Mouse (Mus musculus): ENCODE measurements around the gene Oaz2.
"Not testable (repeated sequence)": the region's sequence is repeated elsewhere in the genome, so short reads cannot be mapped to it uniquely, and the experiment has no call there.

Oaz2 gene

GRCm38 (mm10) chr9:65667701-65668100, at the start of gene Oaz2:
Oaz2 (plus strand) TSS chr9:65668001.
- DNase-seq = no peak

DNA sequence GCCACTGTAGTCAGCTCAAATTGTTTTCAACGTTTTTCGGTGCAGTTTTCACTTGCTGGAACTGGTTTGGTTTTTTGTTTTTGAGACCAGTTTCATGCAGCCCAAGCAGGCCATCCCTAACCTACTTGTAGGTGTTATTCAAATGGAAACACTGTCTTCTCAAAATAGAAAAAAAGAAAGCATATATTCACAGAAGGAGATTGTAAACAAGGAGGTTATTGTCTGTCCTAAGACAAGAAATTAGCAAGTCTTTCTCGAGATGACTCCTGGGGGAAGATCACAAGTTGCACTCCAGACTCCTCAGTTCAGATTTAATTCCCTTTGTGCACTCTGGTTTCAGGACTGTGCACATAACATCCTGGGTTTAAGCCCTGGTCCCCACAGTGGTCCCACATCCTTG, 48.5 kb upstream of the Oaz2 start:
- DNase-seq = no peak

- DNase-seq = no peak
These were observed 46.6 kb upstream of the Oaz2 start for GRCm38 (mm10) chr9:65621196-65621595.

- DNase-seq = no peak
These were observed 46.1 kb upstream of the Oaz2 start for GRCm38 (mm10) chr9:65621666-65622065.

DNA sequence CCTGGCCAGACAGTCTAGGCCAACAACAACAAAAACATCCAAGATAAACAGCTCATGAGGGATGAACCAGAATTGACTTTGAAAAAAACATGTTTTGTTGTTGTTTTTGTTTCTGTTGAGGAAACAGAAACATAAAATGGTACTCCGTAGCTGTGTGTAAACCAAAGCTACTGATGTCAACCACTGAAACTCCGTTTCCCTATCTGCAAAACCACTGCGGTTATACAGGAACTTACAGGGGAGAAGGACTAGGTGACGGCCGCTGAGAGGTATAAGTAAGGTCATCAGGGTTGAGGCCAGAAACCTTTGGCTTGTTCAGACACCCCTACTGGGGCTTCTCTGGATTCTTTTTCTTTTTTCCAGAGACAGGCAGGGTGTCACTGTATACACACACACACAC, 45.0 kb upstream of the Oaz2 start:
- DNase-seq = no peak

- no peak for DNase-seq
These were observed 43.5 kb upstream of the Oaz2 start for GRCm38 (mm10) chr9:65624266-65624665.

DNA sequence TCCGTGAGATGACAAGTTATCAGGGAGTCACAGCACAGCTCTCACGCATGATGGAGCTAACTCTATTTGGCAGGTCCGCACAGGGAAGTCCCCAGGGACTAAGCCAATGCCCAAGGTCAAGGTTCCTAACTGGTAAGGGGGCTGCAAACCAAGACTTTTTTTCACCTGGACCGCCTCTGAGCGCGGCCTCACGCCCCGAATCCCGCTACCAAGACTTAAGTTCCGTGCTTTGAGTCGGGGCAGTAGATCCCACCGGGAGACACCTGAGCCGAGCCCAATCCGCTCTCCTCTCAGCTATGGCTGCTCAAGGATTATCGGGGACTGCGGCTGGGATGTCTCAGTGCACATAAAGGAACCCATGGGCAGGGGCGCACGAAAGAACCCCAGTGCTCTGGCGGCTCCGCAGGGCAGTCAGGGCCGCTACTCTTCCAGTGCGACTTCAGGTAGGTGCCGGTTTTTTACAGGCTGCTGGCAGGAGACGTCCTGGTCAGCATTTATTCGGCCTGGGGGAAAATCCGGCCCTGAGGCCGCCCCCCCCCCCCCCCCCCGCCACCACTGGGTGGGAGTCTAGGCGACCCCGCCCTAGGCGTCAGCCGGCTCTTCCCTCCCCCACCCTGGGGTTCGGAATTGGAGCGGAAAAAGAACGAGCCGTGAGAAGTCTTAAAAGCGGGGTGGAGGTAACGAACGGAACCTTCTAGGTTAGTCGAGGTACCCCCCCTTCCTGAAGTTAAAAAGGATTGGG, 38.6 kb upstream of the Oaz2 start, which contains the start of gene Rbpms2:
Gene Rbpms2 (plus strand): TSS at position 624 of the 742 bp plus-strand sequence.
- DNase-seq = no peak

GRCm38 (mm10) chr9:65629767-65630630, 37.8 kb upstream of the Oaz2 start:
- no peak for DNase-seq

- no peak for DNase-seq
These were observed 37.0 kb upstream of the Oaz2 start for GRCm38 (mm10) chr9:65630631-65631353.

- no peak for DNase-seq
These were observed 36.3 kb upstream of the Oaz2 start for GRCm38 (mm10) chr9:65631354-65632021.

DNA sequence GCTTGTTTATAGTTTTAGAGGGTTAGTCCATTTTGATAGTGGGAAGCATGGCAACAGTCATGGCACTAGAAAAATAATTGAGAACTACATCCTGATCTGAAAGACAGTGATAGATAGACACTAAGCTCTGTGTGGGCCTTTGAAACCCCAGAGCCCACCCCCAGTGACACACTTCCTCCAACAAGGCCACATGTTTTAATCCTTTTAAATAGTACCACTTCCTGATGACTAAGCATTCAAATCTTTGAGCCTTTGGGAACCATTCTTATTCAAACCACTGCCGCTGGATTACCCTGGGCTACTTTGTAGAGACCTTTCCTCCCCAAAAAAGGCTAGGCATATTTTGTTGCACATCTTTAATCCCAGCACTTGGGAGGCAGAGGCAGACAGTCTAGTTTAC, 32.0 kb upstream of the Oaz2 start:
- DNase-seq = no peak

- no peak for DNase-seq
These were observed 30.9 kb upstream of the Oaz2 start for GRCm38 (mm10) chr9:65636926-65637325.

DNA sequence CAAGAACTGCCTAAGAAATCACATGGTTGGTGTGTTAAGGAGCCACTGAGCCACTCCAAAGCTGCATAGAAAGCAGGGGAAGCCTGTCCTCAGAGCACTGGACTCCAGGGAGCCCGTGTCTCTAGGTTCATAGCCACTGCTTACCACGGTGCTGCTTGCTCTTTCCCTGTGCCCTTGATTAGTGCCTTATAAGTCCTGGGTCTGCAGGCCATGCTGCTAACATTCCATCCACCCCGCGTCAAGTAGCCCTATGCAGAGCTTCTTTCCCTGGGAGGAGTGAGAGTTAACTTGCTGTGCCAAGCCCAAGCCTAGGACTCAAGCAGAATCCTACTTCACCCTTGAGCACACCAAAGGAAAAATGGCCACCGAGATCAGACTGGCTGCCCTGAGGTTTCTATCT, 28.7 kb upstream of the Oaz2 start:
- no peak for DNase-seq

DNA sequence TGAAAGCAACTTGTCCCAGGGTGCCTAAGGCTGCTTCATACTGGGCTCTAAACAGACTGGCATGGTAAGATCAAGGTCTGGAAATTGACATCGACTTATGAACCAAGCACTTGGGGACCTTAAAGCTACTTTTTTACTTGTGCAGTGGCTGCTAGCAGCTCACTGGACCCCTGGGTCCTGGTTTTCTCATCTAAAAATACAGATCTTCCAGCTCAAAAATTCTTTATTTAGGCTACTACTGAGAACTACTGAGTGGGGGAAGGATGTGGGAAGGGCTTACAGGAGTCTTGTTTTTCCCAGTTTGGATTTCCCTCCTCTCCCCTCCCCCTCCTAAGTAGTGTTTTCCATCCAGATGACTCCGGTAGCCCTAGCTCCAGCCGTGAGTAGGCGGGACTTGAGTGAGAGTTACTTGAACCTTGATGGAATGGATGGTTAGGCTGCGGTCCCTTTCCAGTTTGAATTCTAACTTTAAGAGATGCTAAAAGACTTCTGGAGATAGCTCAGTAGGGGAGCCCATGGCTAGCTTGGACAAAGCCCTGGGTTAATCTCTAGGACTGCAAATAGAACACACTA, 26.9 kb upstream of the Oaz2 start:
- DNase-seq = no peak

DNA sequence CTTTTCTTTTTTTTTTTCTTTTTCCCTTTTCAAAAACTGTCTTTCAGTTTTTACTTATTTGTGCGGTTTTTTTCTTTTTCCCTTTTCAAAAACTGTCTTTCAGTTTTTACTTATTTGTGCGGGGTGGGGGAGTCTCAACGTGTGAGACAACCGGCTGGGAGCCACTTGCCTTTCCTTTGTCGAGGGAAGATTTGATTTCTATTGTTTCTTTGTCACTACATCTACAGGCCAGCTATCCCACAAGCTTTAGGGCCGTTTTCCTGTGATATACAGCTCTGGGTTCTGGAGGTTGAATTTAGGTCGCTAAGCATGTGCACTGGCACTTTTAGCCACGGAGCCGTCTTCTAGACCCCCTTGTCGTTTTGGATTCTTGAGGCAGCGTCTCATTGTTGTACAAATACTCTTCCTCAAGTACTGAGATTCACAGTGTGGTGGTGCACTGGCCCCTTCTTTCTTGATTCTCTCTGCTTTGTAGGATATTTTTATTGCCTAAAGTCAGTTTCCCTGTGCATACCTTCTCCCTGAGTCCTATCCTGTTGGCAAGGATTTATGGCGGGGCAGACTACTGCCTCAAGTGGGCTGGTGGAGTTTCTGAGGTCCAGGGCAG, 26.3 kb upstream of the Oaz2 start:
- no peak for DNase-seq

DNA sequence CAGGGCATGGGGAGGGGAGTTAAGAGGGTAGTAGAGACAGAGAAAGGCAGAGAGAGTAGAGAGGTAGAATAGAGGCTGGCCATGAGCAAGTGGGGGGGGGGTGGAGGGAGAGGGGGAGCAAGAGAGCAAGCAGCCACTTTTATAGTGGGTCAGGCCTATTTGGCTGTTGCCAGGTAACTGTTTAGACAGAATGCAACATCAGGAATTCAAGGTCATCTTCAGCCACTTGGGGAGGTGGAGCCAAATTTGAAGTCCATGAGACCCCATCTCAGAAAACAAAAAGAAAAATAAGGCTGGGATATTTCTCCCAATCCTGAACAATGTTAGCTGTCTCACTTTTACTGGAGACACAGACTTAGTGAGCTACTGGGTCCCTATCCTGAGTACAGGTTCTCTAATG, 25.3 kb upstream of the Oaz2 start:
- DNase-seq = no peak

GRCm38 (mm10) chr9:65644960-65645359, 22.8 kb upstream of the Oaz2 start:
- DNase-seq = no peak

- DNase-seq = no peak
These were observed 21.8 kb upstream of the Oaz2 start for GRCm38 (mm10) chr9:65645984-65646383.

- DNase-seq = no peak
These were observed 21.0 kb upstream of the Oaz2 start for GRCm38 (mm10) chr9:65646782-65647181.

DNA sequence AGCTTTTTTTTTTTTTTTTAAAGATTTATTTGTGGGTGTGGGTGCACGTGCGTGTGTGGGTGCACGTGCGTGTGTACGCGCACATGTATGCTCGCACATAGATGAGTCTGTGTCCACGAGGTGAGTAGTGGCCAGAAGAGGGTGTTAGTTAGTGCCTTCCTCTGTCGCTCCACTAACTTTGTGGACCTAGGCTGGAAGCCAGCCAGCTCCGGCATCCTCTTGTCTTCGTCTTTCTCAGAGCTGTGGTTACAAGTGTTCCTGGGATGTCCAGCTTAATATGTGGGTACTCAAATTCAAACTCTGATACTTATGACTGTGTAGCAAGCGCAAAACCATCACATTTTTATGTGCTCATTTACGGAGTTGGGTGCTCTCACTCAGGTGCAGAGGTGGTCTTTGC, 19.1 kb upstream of the Oaz2 start:
- DNase-seq = no peak

DNA sequence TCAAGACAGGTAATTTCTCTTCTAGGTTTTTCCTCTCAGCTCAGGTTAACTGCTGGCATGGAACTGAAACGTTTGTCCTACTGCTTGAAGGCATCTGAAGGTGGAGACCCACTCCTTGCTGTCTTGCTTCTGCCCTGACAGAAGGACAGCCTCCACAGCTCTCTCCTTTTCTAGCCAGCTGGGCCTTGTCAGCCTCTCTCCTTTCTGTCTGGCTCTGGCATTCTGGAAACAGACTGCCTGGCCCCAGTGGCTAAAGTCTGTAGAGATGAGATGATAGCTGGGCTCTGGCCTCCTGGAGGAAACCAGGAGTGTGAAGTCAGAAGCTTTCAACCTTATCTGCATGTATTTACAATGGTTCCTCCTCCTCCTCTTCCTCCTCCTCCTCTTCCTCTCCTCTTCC, 17.8 kb upstream of the Oaz2 start:
- no peak for DNase-seq

GRCm38 (mm10) chr9:65651957-65652356, 15.8 kb upstream of the Oaz2 start:
- DNase-seq = not testable (repeated sequence)

Measured in cerebellum, adult 11-12 months (tissue).